Mouse (Mus musculus) limb, embryonic 11.5 days (tissue): ENCODE results near the gene Gm49368. TPM values are rescaled to one million over a fixed set of nuclear protein-coding genes. Genes with fewer than 3 reads are reported as not detected.
"Not testable (repeated sequence)": the region's sequence is repeated elsewhere in the genome, so short reads cannot be mapped to it uniquely, and the experiment has no call there.

Experiments
- ATAC-seq: fragments of 200-750 bp; cut with Nextera tagmentation; 2 replicates; pipeline ENCODE4 v1.8.0; 2017; ENCODE audit warnings: low read depth; ENCODE audit not compliant: insufficient number of reproducible peaks, low FRiP score, low TSS enrichment
- DNase-seq: peaks from one replicate; pipeline ENCODE4 v3.0.0-alpha.2; 2015; ENCODE audit warnings: low spot score
- H3K27ac ChIP-seq: fragments of 300-500 bp; sonication (generic); replicated peaks from 2 replicates; pipeline ENCODE4 v1.5.1; 2014; ENCODE audit warnings: low read depth, mild to moderate bottlenecking, low read length
- H3K27me3 ChIP-seq: fragments of 300-500 bp; sonication (generic); 2 replicates; pipeline ENCODE4 v1.6.1; 2014; ENCODE audit warnings: mild to moderate bottlenecking, low read length, mixed read lengths; ENCODE audit not compliant: control insufficient read depth, insufficient read depth
- H3K36me3 ChIP-seq: fragments of 300-500 bp; sonication (generic); 2 replicates; pipeline ENCODE4 v1.6.1; 2014; ENCODE audit warnings: mild to moderate bottlenecking, low read length, moderate library complexity, mixed read lengths; ENCODE audit not compliant: control insufficient read depth, insufficient read depth
- H3K4me1 ChIP-seq: fragments of 300-500 bp; sonication (generic); 2 replicates; pipeline ENCODE4 v1.6.1; 2014; ENCODE audit warnings: low read length, mixed read lengths; ENCODE audit not compliant: control insufficient read depth, insufficient read depth
- H3K4me2 ChIP-seq: fragments of 300-500 bp; sonication (generic); 2 replicates; pipeline ENCODE4 v1.6.1; 2014; ENCODE audit warnings: low read depth, mild to moderate bottlenecking, moderate library complexity; ENCODE audit not compliant: severe bottlenecking
- H3K4me3 ChIP-seq: fragments of 300-500 bp; sonication (generic); 2 replicates; pipeline ENCODE4 v1.5.1; 2014; ENCODE audit warnings: low read depth, low read length
- H3K9ac ChIP-seq: fragments of 300-500 bp; sonication (generic); 2 replicates; pipeline ENCODE4 v1.6.1; 2014; ENCODE audit warnings: mild to moderate bottlenecking, low read length
- H3K9me3 ChIP-seq: fragments of 300-500 bp; sonication (generic); 2 replicates; pipeline ENCODE4 v1.6.1; 2016; ENCODE audit warnings: low read length; ENCODE audit not compliant: control insufficient read depth
- WGBS: fragments of 180-500 bp; shearing (Covaris S2); extraction: QIAGEN DNeasy Blood & Tissue Kit; methylation state at CpG from one replicate; pipeline ENCODE4 v1.1.7; 2014; 5-methylcytosine and 5-hydroxymethylcytosine counted together
- polyA plus RNA-seq: library from polyadenylated mRNA; unstranded; fragments of >200 nt; fragmentation: Nextera tagmentation; extraction: Ambion mirVana; gene quantifications from 2 replicates; pipeline ENCODE4 v1.2.1, GENCODE M21; 2014

The Gm49368 gene
- not detected in 2 replicates for polyA plus RNA-seq

- Histone ChIP-seq H3K4me1 (no peaks in the 10 kb centered on the region), H3K4me2 (no peak within 1 kb of the TSS), H3K36me3 (no peaks in the 10 kb centered on the region), H3K4me3 (no peak within 1 kb of the TSS), H3K9me3 (no peaks in the 10 kb centered on the region), H3K27me3 (no peaks in the 10 kb centered on the region), H3K27ac (no peak within 1 kb of the TSS), H3K9ac (no peak within 1 kb of the TSS)
- no peak for ATAC-seq
- WGBS: 93% methylated on average over 7 of the region's 7 CpGs
- no peak for DNase-seq
Measured at GRCm38 (mm10) chr7:128062456-128062855, at the start of gene Gm49368, which contains the start of gene Itgam. Gene Gm49368 (plus strand): TSS chr7:128062683. Gene Itgam (plus strand): TSS chr7:128062640.

GRCm38 (mm10) chr7:128013116-128013515, 49.4 kb upstream of the Gm49368 start:
- Histone ChIP-seq H3K9me3 (no peaks in the 10 kb centered on the region), H3K4me2 (no peak overlapping the region), H3K36me3 (no peaks in the 10 kb centered on the region), H3K4me1 (no peaks in the 10 kb centered on the region), H3K4me3 (no peak overlapping the region), H3K27ac (no peak overlapping the region), H3K27me3 (no peaks in the 10 kb centered on the region), H3K9ac (no peak overlapping the region)
- 91% methylated on average over 13 of the region's 13 CpGs for WGBS
- DNase-seq (no peak), ATAC-seq (no peak)

GRCm38 (mm10) chr7:128016134-128016533, 46.3 kb upstream of the Gm49368 start:
- H3K9ac ChIP-seq, H3K27me3 ChIP-seq, H3K4me1 ChIP-seq, H3K4me2 ChIP-seq, ATAC-seq, H3K4me3 ChIP-seq, H3K27ac ChIP-seq, H3K9me3 ChIP-seq, DNase-seq, H3K36me3 ChIP-seq: not testable (repeated sequence)
- WGBS: 85% methylated on average over 5 of the region's 5 CpGs

GRCm38 (mm10) chr7:128016650-128017049, 45.8 kb upstream of the Gm49368 start:
- no peak overlapping the region for H3K9ac ChIP-seq
- H3K27ac ChIP-seq: no peak overlapping the region
- H3K27me3 ChIP-seq: no peaks in the 10 kb centered on the region
- ATAC-seq: no peak
- no peaks in the 10 kb centered on the region for H3K36me3 ChIP-seq
- DNase-seq: no peak
- no peak overlapping the region for H3K4me3 ChIP-seq
- no peak overlapping the region for H3K4me2 ChIP-seq
- H3K4me1 ChIP-seq: no peaks in the 10 kb centered on the region
- WGBS: 85% methylated on average over 6 of the region's 6 CpGs
- no peaks in the 10 kb centered on the region for H3K9me3 ChIP-seq

GRCm38 (mm10) chr7:128018275-128018674, 44.2 kb upstream of the Gm49368 start:
- H3K4me3 ChIP-seq: no peak overlapping the region
- H3K9ac ChIP-seq: no peak overlapping the region
- H3K9me3 ChIP-seq: no peaks in the 10 kb centered on the region
- DNase-seq (no peak), ATAC-seq (no peak)
- no peak overlapping the region for H3K27ac ChIP-seq
- H3K36me3 ChIP-seq: no peaks in the 10 kb centered on the region
- no peak overlapping the region for H3K4me2 ChIP-seq
- no peaks in the 10 kb centered on the region for H3K4me1 ChIP-seq
- no peaks in the 10 kb centered on the region for H3K27me3 ChIP-seq
- WGBS: 88% methylated on average over 3 of the region's 3 CpGs

- Histone ChIP-seq H3K36me3 (no peaks in the 10 kb centered on the region), H3K27ac (no peak overlapping the region), H3K27me3 (no peaks in the 10 kb centered on the region), H3K4me1 (no peaks in the 10 kb centered on the region), H3K9ac (no peak overlapping the region), H3K4me2 (no peak overlapping the region), H3K4me3 (no peak overlapping the region), H3K9me3 (no peaks in the 10 kb centered on the region)
- ATAC-seq (no peak), DNase-seq (no peak)
- 86% methylated on average over 2 of the region's 2 CpGs for WGBS
Measured at GRCm38 (mm10) chr7:128019187-128019586, 43.3 kb upstream of the Gm49368 start.

GRCm38 (mm10) chr7:128022974-128023373, 39.5 kb upstream of the Gm49368 start:
- DNase-seq: no peak
- H3K9me3 ChIP-seq: no peaks in the 10 kb centered on the region
- H3K4me1 ChIP-seq: no peaks in the 10 kb centered on the region
- 65% methylated on average over 8 of the region's 8 CpGs for WGBS
- no peak for ATAC-seq
- H3K27ac ChIP-seq: no peak overlapping the region
- H3K9ac ChIP-seq: no peak overlapping the region
- H3K4me2 ChIP-seq: no peak overlapping the region
- H3K36me3 ChIP-seq: no peaks in the 10 kb centered on the region
- no peaks in the 10 kb centered on the region for H3K27me3 ChIP-seq
- no peak overlapping the region for H3K4me3 ChIP-seq

- H3K4me3 ChIP-seq: no peak overlapping the region
- H3K9ac ChIP-seq: no peak overlapping the region
- H3K36me3 ChIP-seq: no peaks in the 10 kb centered on the region
- no peaks in the 10 kb centered on the region for H3K27me3 ChIP-seq
- H3K27ac ChIP-seq: no peak overlapping the region
- no peaks in the 10 kb centered on the region for H3K9me3 ChIP-seq
- no peaks in the 10 kb centered on the region for H3K4me1 ChIP-seq
- H3K4me2 ChIP-seq: no peak overlapping the region
- ATAC-seq: no peak
- no peak for DNase-seq
- 94% methylated on average over 4 of the region's 4 CpGs for WGBS
Measured at GRCm38 (mm10) chr7:128023565-128023964, 38.9 kb upstream of the Gm49368 start.

GRCm38 (mm10) chr7:128024364-128024763, 38.1 kb upstream of the Gm49368 start:
- no peaks in the 10 kb centered on the region for H3K27me3 ChIP-seq

More at GRCm38 (mm10) chr7:128024364-128024763, 38.1 kb upstream of the Gm49368 start:
- Histone ChIP-seq H3K4me2 (no peak overlapping the region), H3K4me3 (no peak overlapping the region), H3K27ac (no peak overlapping the region), H3K36me3 (no peaks in the 10 kb centered on the region), H3K4me1 (no peaks in the 10 kb centered on the region), H3K9me3 (no peaks in the 10 kb centered on the region), H3K9ac (no peak overlapping the region)
- DNase-seq: no peak
- WGBS: 93% methylated on average over 9 of the region's 9 CpGs
- no peak for ATAC-seq
